Mouse (Mus musculus): ENCODE measurements around the gene Hrh1. TPM values are rescaled to one million over a fixed set of nuclear protein-coding genes. Genes with fewer than 3 reads are reported as not detected.
"Not testable (repeated sequence)": the region's sequence is repeated elsewhere in the genome, so short reads cannot be mapped to it uniquely, and the experiment has no call there.

Hrh1 gene
- polyA plus RNA-seq, 1 experiment from 2014 or later = 0.24 TPM

GRCm38 (mm10) chr6:114474059-114474458, 76.3 kb downstream of the Hrh1 start:
- Histone ChIP-seq H3K4me2 (replicated peaks) (no peak overlapping the region), H3K9me3 (no peaks in the 10 kb centered on the region), H3K27me3 (replicated peaks) (no peaks in the 10 kb centered on the region), H3K27ac (no peak overlapping the region), H3K4me1 (no peaks in the 10 kb centered on the region), H3K36me3 (no peaks in the 10 kb centered on the region), H3K4me3 (no peak overlapping the region), H3K9ac (no peak overlapping the region)
- no peak for ATAC-seq (ENCODE audit: low FRiP score, low read depth)
- WGBS = 86% methylated on average over 3 of the region's 3 CpGs

DNA sequence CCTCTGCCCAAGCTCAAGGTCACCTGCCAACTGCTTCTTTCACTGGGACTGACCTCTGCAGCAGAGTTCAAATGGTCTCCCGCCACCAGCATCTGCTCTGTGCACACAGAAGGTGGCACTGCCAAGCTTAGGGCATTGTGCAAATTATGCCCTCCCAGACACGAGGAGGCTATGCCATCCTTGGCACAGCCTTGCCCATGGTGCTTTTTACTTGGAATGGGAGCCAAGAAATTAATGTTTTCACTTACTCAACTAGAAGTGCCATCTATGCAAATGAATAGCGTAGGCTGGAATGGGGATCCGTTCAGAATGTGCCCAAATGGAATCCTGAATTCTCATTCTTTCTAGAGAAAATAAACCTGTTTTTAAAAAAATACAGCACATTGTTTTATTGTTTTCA, 77.2 kb downstream of the Hrh1 start:
- Histone ChIP-seq H3K27ac (no peak overlapping the region), H3K9ac (no peak overlapping the region), H3K4me1 (no peaks in the 10 kb centered on the region), H3K4me2 (replicated peaks) (no peak overlapping the region), H3K27me3 (replicated peaks) (no peaks in the 10 kb centered on the region), H3K36me3 (no peaks in the 10 kb centered on the region), H3K4me3 (no peak overlapping the region), H3K9me3 (no peaks in the 10 kb centered on the region)
- ATAC-seq (ENCODE audit: low FRiP score, low read depth) = no peak
- 88% methylated on average over 4 of the region's 4 CpGs for whole genome bisulfite sequencing

- Histone ChIP-seq H3K4me3 (no peak overlapping the region), H3K9ac (no peak overlapping the region), H3K4me1 (no peaks in the 10 kb centered on the region), H3K9me3 (no peaks in the 10 kb centered on the region), H3K27ac (no peak overlapping the region), H3K36me3 (no peaks in the 10 kb centered on the region), H3K27me3 (replicated peaks) (no peaks in the 10 kb centered on the region), H3K4me2 (replicated peaks) (no peak overlapping the region)
- no peak for ATAC-seq (ENCODE audit: low FRiP score, low read depth)
- WGBS = 32% methylated on average over 4 of the region's 4 CpGs
These were observed 81.0 kb downstream of the Hrh1 start for GRCm38 (mm10) chr6:114478771-114479170.

- H3K27ac ChIP-seq = no peak overlapping the region
- ATAC-seq (ENCODE audit: low FRiP score, low read depth) = no peak
- no peaks in the 10 kb centered on the region for H3K4me1 ChIP-seq
- H3K4me3 ChIP-seq = no peak overlapping the region
- H3K9ac ChIP-seq = no peak overlapping the region
- H3K36me3 ChIP-seq = no peaks in the 10 kb centered on the region
- H3K9me3 ChIP-seq = no peaks in the 10 kb centered on the region
- H3K4me2 ChIP-seq (replicated peaks) = no peak overlapping the region
- WGBS = 92% methylated on average over 16 of the region's 16 CpGs
- no peaks in the 10 kb centered on the region for H3K27me3 ChIP-seq (replicated peaks)
These were observed 82.1 kb downstream of the Hrh1 start for GRCm38 (mm10) chr6:114479644-114480410.

DNA sequence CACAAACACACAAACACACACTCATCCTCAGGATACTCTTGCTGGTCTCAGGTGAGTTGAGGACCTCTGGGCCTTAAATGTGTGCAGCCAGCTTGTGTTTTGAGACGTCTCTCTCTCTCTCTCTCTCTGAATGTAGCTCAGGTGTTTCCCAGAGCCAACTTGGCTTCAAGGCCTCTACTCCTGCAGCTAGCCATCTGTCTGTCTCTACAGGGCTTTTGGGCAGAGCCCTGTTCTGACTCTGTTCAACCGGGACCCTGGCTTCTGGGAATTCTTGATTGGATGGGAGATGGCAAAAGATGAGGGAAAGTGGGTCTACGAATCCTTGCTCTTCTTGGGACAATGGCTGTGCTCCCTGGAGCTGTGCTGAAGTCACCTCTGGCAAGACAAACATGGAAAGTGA, 91.6 kb downstream of the Hrh1 start:
- Histone ChIP-seq H3K4me1 (no peaks in the 10 kb centered on the region), H3K9ac (no peak overlapping the region), H3K9me3 (no peaks in the 10 kb centered on the region), H3K4me2 (replicated peaks) (no peak overlapping the region), H3K36me3 (no peaks in the 10 kb centered on the region), H3K27ac (no peak overlapping the region), H3K27me3 (replicated peaks) (no peaks in the 10 kb centered on the region), H3K4me3 (no peak overlapping the region)
- ATAC-seq (ENCODE audit: low FRiP score, low read depth) = no peak
- 90% methylated on average over 3 of the region's 3 CpGs for WGBS

- H3K36me3 ChIP-seq; H3K4me2 ChIP-seq (replicated peaks); H3K4me3 ChIP-seq; ATAC-seq (ENCODE audit: low FRiP score, low read depth); H3K4me1 ChIP-seq; H3K9ac ChIP-seq; H3K27ac ChIP-seq; H3K9me3 ChIP-seq; H3K27me3 ChIP-seq (replicated peaks): not testable (repeated sequence)
- 55% methylated on average over 10 of the region's 10 CpGs for WGBS
These were observed 94.9 kb downstream of the Hrh1 start for GRCm38 (mm10) chr6:114492588-114492987.

- H3K9me3 ChIP-seq; H3K36me3 ChIP-seq; H3K27ac ChIP-seq; H3K4me1 ChIP-seq; H3K27me3 ChIP-seq (replicated peaks); ATAC-seq (ENCODE audit: low FRiP score, low read depth); H3K4me2 ChIP-seq (replicated peaks); H3K4me3 ChIP-seq; H3K9ac ChIP-seq: not testable (repeated sequence)
- 21% methylated on average over 11 of the region's 12 CpGs for WGBS
These were observed 97.3 kb downstream of the Hrh1 start for GRCm38 (mm10) chr6:114494987-114495386.

GRCm38 (mm10) chr6:114514038-114514437, 116.3 kb downstream of the Hrh1 start:
- not testable (repeated sequence) for H3K4me2 ChIP-seq (replicated peaks); H3K36me3 ChIP-seq; ATAC-seq (ENCODE audit: low FRiP score, low read depth); H3K9me3 ChIP-seq; H3K27ac ChIP-seq; H3K9ac ChIP-seq; H3K4me3 ChIP-seq; H3K4me1 ChIP-seq; H3K27me3 ChIP-seq (replicated peaks)
- 16% methylated on average over 17 of the region's 17 CpGs for WGBS

DNA sequence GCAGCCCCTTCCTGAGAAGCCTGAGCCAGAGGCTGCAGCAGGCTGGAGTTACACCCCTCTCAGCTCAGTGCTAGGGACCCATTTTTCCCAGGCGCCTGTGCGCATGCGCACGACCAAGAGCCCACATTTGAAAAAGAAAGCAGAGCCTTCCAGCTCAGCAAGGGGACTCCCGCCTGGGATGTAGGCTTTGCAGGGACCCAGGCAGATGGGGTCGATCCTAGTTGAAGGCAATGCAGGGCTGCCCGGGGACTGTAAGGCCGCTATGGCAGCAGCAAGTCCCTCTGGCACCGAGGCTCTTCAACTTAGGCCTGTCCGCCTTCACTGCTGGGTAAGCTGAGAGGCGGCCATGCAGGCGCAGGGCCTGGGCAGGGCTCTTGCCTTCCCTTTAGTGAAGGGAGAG, 131.0 kb downstream of the Hrh1 start:
- H3K4me2 ChIP-seq (replicated peaks); H3K27me3 ChIP-seq (replicated peaks); H3K36me3 ChIP-seq; H3K27ac ChIP-seq; ATAC-seq (ENCODE audit: low FRiP score, low read depth); H3K4me1 ChIP-seq; H3K4me3 ChIP-seq; H3K9me3 ChIP-seq; H3K9ac ChIP-seq: not testable (repeated sequence)
- WGBS = 0% methylated on average over 4 of the region's 12 CpGs

Other genes starting within 250 kb of the Hrh1 start
- gene Slc6a1, start 115.3 kb upstream of the Hrh1 start, polyA plus RNA-seq (2016; fragmentation: Nextera tagmentation; extraction: Ambion mirVana) = 32.4 and 35.4 TPM in 2 replicates
- 19.2 and 19.6 TPM in 2 replicates for gene Atg7, start 245.2 kb downstream of the Hrh1 start, polyA plus RNA-seq (2016; fragmentation: Nextera tagmentation; extraction: Ambion mirVana)

Measured in neural tube, embryonic 12.5 days (tissue).